Mouse (Mus musculus) bone marrow macrophage, adult 2 months (primary cell): ENCODE data around the gene Cerk. TPM values are rescaled to one million over a fixed set of nuclear protein-coding genes. Genes with fewer than 3 reads are reported as not detected.
"Not testable (repeated sequence)": the region's sequence is repeated elsewhere in the genome, so short reads cannot be mapped to it uniquely, and the experiment has no call there.

Experiments
- H3K27ac ChIP-seq: 2 replicates; pipeline ENCODE4 v1.5.1; 2012; ENCODE audit warnings: low read depth, low read length; ENCODE audit not compliant: insufficient read depth
- H3K4me1 ChIP-seq: 2 replicates; pipeline ENCODE4 v1.6.1; 2012; ENCODE audit warnings: low read length; ENCODE audit not compliant: control insufficient read depth, insufficient read depth
- H3K4me3 ChIP-seq: 2 replicates; pipeline ENCODE4 v1.5.1; 2012; ENCODE audit warnings: mild to moderate bottlenecking, low read length, moderate library complexity; ENCODE audit not compliant: insufficient read depth
- CTCF ChIP-seq: IDR thresholded peaks from 2 replicates; pipeline ENCODE4 v1.5.1; 2012; ENCODE audit warnings: low read depth, mild to moderate bottlenecking, low read length, moderate library complexity
- POLR2A ChIP-seq: IDR thresholded peaks from 2 replicates; pipeline ENCODE4 v1.6.1; 2012; ENCODE audit warnings: mild to moderate bottlenecking, low read depth, low read length, borderline replicate concordance
- polyA plus RNA-seq: library from polyadenylated mRNA; stranded (reverse); fragments of >200 nt; gene quantifications from 2 replicates; pipeline ENCODE4 v1.2.4, GENCODE M21; 2012; ENCODE audit not compliant: missing spikeins, insufficient read depth, insufficient read length

Cerk gene
- polyA plus RNA-seq, 1 experiment = 111 TPM

GRCm38 (mm10) chr15:86184851-86185688 is 871 bp downstream of the Cerk start:
- TF ChIP-seq CTCF (0 out of 2 replicates have a peak, but pooled peaks have one; percentile 21), POLR2A (peak; percentile 9; the same call in 1 of the 2 replicates)
- peak overlapping the region; percentile 74 for H3K4me3 ChIP-seq
- peaks cover 51% of the 10 kb centered on the region for H3K4me1 ChIP-seq
- H3K27ac ChIP-seq = peak overlapping the region; percentile 89

DNA sequence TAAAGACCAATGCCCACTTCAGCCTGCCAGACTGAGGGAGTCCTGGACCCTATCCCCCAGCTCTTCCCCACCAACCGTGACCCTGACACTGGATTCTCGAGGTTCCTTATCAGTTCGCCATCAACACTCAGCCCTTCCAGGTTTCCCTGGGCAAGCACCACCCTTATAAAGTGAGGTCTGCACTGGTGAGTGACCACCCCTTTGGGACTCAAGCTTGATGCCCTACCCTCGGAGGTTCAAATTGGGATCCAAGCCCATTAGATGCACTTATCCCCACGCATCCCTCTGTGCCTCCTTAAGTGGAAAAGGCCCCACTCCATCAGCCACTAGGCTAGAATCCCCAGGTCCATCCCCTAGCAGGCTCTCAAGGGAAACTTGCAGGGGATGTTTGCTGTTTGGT is 1.9 kb downstream of the Cerk start:
- peak overlapping the region; percentile 74 for H3K4me3 ChIP-seq
- peak overlapping the region; percentile 89 for H3K27ac ChIP-seq
- no peak for TF ChIP-seq POLR2A
- no peak for TF ChIP-seq CTCF
- H3K4me1 ChIP-seq = peaks cover 50% of the 10 kb centered on the region

DNA sequence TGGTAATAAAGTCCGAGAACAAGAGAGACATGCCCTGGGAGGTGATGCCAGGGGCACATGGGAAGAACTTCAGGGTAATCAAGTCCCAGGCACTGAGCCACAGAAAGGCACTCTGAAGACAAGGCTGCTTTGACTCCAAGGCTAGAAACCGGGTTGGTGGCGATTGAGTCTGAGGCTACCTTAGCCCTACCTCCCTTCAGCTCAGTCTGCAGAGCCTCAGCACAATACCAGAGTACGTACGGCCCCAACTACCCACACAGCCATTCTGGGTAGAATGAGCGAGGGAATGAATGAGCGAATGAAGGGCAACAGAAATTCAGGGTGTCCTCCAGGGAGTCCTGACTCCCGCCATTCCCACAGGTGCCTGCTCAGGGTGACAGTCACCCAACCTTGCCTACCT is 2.5 kb downstream of the Cerk start:
- Histone ChIP-seq H3K4me3 (peak overlapping the region; percentile 74), H3K4me1 (peaks cover 48% of the 10 kb centered on the region), H3K27ac (peak overlapping the region; percentile 97)
- TF ChIP-seq CTCF = no peak
- no peak for TF ChIP-seq POLR2A

GRCm38 (mm10) chr15:86182646-86183045 is 3.3 kb downstream of the Cerk start:
- TF ChIP-seq POLR2A = peak; percentile 35; the same call in 1 of the 2 replicates
- no peak for TF ChIP-seq CTCF
- Histone ChIP-seq H3K4me1 (peaks cover 48% of the 10 kb centered on the region), H3K27ac (peak overlapping the region; percentile 97), H3K4me3 (peak overlapping the region; percentile 74)

GRCm38 (mm10) chr15:86181941-86182439 is 4.0 kb downstream of the Cerk start:
- Histone ChIP-seq H3K27ac (peak overlapping the region; percentile 97), H3K4me1 (peaks cover 45% of the 10 kb centered on the region), H3K4me3 (peak overlapping the region; percentile 55)
- TF ChIP-seq POLR2A (no peak), CTCF (no peak)

DNA sequence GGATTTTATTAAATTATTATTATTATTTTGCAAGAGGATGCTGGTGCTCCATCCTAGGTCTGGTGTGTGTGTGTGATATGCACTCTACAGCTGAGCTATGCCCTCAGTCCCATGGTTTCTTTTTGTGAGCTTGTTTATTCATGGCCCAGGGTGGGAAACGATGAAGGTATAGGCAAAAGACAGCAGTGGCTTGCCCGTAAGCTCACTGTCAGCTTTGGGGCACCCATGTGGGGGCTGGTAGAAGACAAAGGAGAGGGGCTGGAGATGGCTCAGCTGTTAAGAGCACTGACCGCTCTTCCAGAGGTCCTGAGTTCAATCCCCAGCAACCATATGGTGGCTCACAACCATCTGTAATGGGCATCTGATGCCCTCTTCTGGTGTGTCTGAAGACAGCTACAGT is 4.6 kb downstream of the Cerk start:
- not testable (repeated sequence) for H3K4me3 ChIP-seq
- peaks cover 44% of the 10 kb centered on the region for H3K4me1 ChIP-seq

GRCm38 (mm10) chr15:86180427-86180826 is 5.5 kb downstream of the Cerk start:
- TF ChIP-seq POLR2A (no peak), CTCF (no peak)
- Histone ChIP-seq H3K4me3 (no peak overlapping the region), H3K4me1 (peaks cover 47% of the 10 kb centered on the region), H3K27ac (peak overlapping the region; percentile 52)

More for the DNA sequence above, 4.6 kb downstream of the Cerk start:
- H3K27ac ChIP-seq = peak overlapping the region; percentile 39

- Histone ChIP-seq H3K4me1 (peaks cover 64% of the 10 kb centered on the region), H3K4me3 (no peak overlapping the region), H3K27ac (no peak overlapping the region)
- no peak for TF ChIP-seq CTCF
- TF ChIP-seq POLR2A = no peak
Observed at GRCm38 (mm10) chr15:86178594-86178993, 7.3 kb downstream of the Cerk start.

- not testable (repeated sequence) for H3K4me3 ChIP-seq, H3K27ac ChIP-seq
- H3K4me1 ChIP-seq = peaks cover 67% of the 10 kb centered on the region
Observed at GRCm38 (mm10) chr15:86177703-86178251, 8.2 kb downstream of the Cerk start.
